Mouse (Mus musculus) stomach, embryonic 16.5 days (tissue): Measurements from ENCODE around the gene Itpripl2. TPM values are rescaled to one million over a fixed set of nuclear protein-coding genes. Genes with fewer than 3 reads are reported as not detected.

Source experiments
- polyA plus RNA-seq: library from polyadenylated mRNA; unstranded; fragments of >200 nt; fragmentation: Nextera tagmentation; extraction: Ambion mirVana; gene quantifications from 2 replicates; pipeline ENCODE4 v1.2.1, GENCODE M21; 2015

Itpripl2 gene
- polyA plus RNA-seq, 1 experiment from 2014 or later = 5.4 TPM

Other genes with a start within 250 kb of the Itpripl2 start
- 10.6 and 14.2 TPM in 2 replicates for gene Smg1, start 248.3 kb downstream of the Itpripl2 start, polyA plus RNA-seq
- gene Syt17, start 43.8 kb downstream of the Itpripl2 start, polyA plus RNA-seq = 5.3 and 6.0 TPM in 2 replicates
- 88.7 and 90.9 TPM in 2 replicates for gene Coq7, start 41.4 kb upstream of the Itpripl2 start, polyA plus RNA-seq
- gene Tmc7, start 92.8 kb upstream of the Itpripl2 start, polyA plus RNA-seq = 13.1 and 14.8 TPM in 2 replicates
- gene Tmc5, start 105.3 kb upstream of the Itpripl2 start, polyA plus RNA-seq = 2.4 and 2.6 TPM in 2 replicates
- gene Gde1, start 213.8 kb upstream of the Itpripl2 start, polyA plus RNA-seq = 110 and 116 TPM in 2 replicates
- gene Ccp110, start 220.6 kb upstream of the Itpripl2 start, polyA plus RNA-seq = 14.5 and 16.7 TPM in 2 replicates
- gene Vps35l, start 248.3 kb upstream of the Itpripl2 start, polyA plus RNA-seq = 57.2 and 60.7 TPM in 2 replicates